Mouse (Mus musculus) ovary, adult 2 months (tissue): Measurements from ENCODE around the gene Gm34302. TPM values are rescaled to one million over a fixed set of nuclear protein-coding genes. Genes with fewer than 3 reads are reported as not detected.

Source experiments
- polyA plus RNA-seq: library from polyadenylated mRNA; depleted of rRNA; stranded (reverse); fragments of >200 nt; gene quantifications from 2 replicates; pipeline ENCODE4 v1.2.3, GENCODE M21; 2012; rRNA removed

Gm34302 gene
- not detected in 2 replicates for polyA plus RNA-seq

GRCm38 (mm10) chr3:63483726-63484125 lies at the start of gene Gm34302:
TSS of gene Gm34302 (minus strand) at chr3:63483879.

Other genes with a start within 250 kb of the Gm34302 start
- gene Mme, start 242.3 kb downstream of the Gm34302 start, polyA plus RNA-seq = 2.7 and 4.1 TPM in 2 replicates